Mouse (Mus musculus): ENCODE measurements around the gene Gk5. TPM values are rescaled to one million over a fixed set of nuclear protein-coding genes. Genes with fewer than 3 reads are reported as not detected.

The Gk5 gene
- polyA plus RNA-seq, 1 experiment = 2.5 TPM

- Histone ChIP-seq H3K27me3 (ENCODE audit: control insufficient read depth, insufficient read depth, low read length) (no peaks in the 10 kb centered on the region), H3K36me3 (ENCODE audit: control insufficient read depth, insufficient read depth, low read length) (peaks cover 4% of the 10 kb centered on the region; the same call in 1 of the 2 replicates), H3K4me3 (ENCODE audit: low read depth, low read length) (no peak overlapping the region), H3K4me1 (ENCODE audit: control insufficient read depth, insufficient read depth, insufficient read length, low read length) (peaks cover 1% of the 10 kb centered on the region; the same call in 1 of the 2 replicates), H3K27ac (ENCODE audit: insufficient read depth, low read depth, low read length) (no peak overlapping the region)
- no peak for TF ChIP-seq CTCF (IDR thresholded peaks at IDR 0.05; ENCODE audit: extremely low read depth, insufficient read length, insufficient replicate concordance, low read depth, low read length)
- TF ChIP-seq POLR2A (IDR thresholded peaks at IDR 0.05; ENCODE audit: low read depth, low read length) = no peak
Observed at GRCm38 (mm10) chr9:96217799-96218198, 98.6 kb downstream of the Gk5 start.

- Histone ChIP-seq H3K4me3 (ENCODE audit: low read depth, low read length) (no peak overlapping the region), H3K36me3 (ENCODE audit: control insufficient read depth, insufficient read depth, low read length) (peaks cover 4% of the 10 kb centered on the region; the same call in 1 of the 2 replicates), H3K27ac (ENCODE audit: insufficient read depth, low read depth, low read length) (no peak overlapping the region), H3K4me1 (ENCODE audit: control insufficient read depth, insufficient read depth, insufficient read length, low read length) (0 out of 2 replicates have a peak, but pooled peaks cover under 1% of the 10 kb centered on the region), H3K27me3 (ENCODE audit: control insufficient read depth, insufficient read depth, low read length) (no peaks in the 10 kb centered on the region)
- TF ChIP-seq POLR2A (IDR thresholded peaks at IDR 0.05; ENCODE audit: low read depth, low read length) (no peak), CTCF (IDR thresholded peaks at IDR 0.05; ENCODE audit: extremely low read depth, insufficient read length, insufficient replicate concordance, low read depth, low read length) (no peak)
- 93% methylated on average over 2 of the region's 2 CpGs for WGBS
Observed at GRCm38 (mm10) chr9:96219114-96219669, 100.0 kb downstream of the Gk5 start.

- H3K4me3 ChIP-seq (ENCODE audit: low read depth, low read length) = no peak overlapping the region
- no peak overlapping the region for H3K27ac ChIP-seq (ENCODE audit: insufficient read depth, low read depth, low read length)
- 0 out of 2 replicates have a peak, but pooled peaks cover 1% of the 10 kb centered on the region for H3K36me3 ChIP-seq (ENCODE audit: control insufficient read depth, insufficient read depth, low read length)
- H3K27me3 ChIP-seq (ENCODE audit: control insufficient read depth, insufficient read depth, low read length) = no peaks in the 10 kb centered on the region
- TF ChIP-seq POLR2A (IDR thresholded peaks at IDR 0.05; ENCODE audit: low read depth, low read length) (no peak), CTCF (IDR thresholded peaks at IDR 0.05; ENCODE audit: extremely low read depth, insufficient read length, insufficient replicate concordance, low read depth, low read length) (no peak)
- no peaks in the 10 kb centered on the region for H3K4me1 ChIP-seq (ENCODE audit: control insufficient read depth, insufficient read depth, insufficient read length, low read length)
Observed at GRCm38 (mm10) chr9:96220419-96220818, 101.3 kb downstream of the Gk5 start.

- H3K4me1 ChIP-seq (ENCODE audit: control insufficient read depth, insufficient read depth, insufficient read length, low read length) = no peaks in the 10 kb centered on the region
- H3K27me3 ChIP-seq (ENCODE audit: control insufficient read depth, insufficient read depth, low read length) = no peaks in the 10 kb centered on the region
- H3K27ac ChIP-seq (ENCODE audit: insufficient read depth, low read depth, low read length) = no peak overlapping the region
- WGBS = 36% methylated on average over 2 of the region's 2 CpGs
- no peak overlapping the region for H3K4me3 ChIP-seq (ENCODE audit: low read depth, low read length)
- no peaks in the 10 kb centered on the region for H3K36me3 ChIP-seq (ENCODE audit: control insufficient read depth, insufficient read depth, low read length)
- TF ChIP-seq POLR2A (IDR thresholded peaks at IDR 0.05; ENCODE audit: low read depth, low read length) (no peak), CTCF (IDR thresholded peaks at IDR 0.05; ENCODE audit: extremely low read depth, insufficient read length, insufficient replicate concordance, low read depth, low read length) (no peak)
Observed at GRCm38 (mm10) chr9:96223302-96223701, 104.1 kb downstream of the Gk5 start.

- Histone ChIP-seq H3K4me1 (ENCODE audit: control insufficient read depth, insufficient read depth, insufficient read length, low read length) (no peaks in the 10 kb centered on the region), H3K4me3 (ENCODE audit: low read depth, low read length) (no peak overlapping the region), H3K36me3 (ENCODE audit: control insufficient read depth, insufficient read depth, low read length) (0 out of 2 replicates have a peak, but pooled peaks cover 1% of the 10 kb centered on the region), H3K27me3 (ENCODE audit: control insufficient read depth, insufficient read depth, low read length) (no peaks in the 10 kb centered on the region), H3K27ac (ENCODE audit: insufficient read depth, low read depth, low read length) (no peak overlapping the region)
- TF ChIP-seq CTCF (IDR thresholded peaks at IDR 0.05; ENCODE audit: extremely low read depth, insufficient read length, insufficient replicate concordance, low read depth, low read length) (no peak), POLR2A (IDR thresholded peaks at IDR 0.05; ENCODE audit: low read depth, low read length) (no peak)
Observed at GRCm38 (mm10) chr9:96228285-96228684, 109.1 kb downstream of the Gk5 start.

- H3K4me1 ChIP-seq (ENCODE audit: control insufficient read depth, insufficient read depth, insufficient read length, low read length) = no peaks in the 10 kb centered on the region
- 89% methylated on average over 2 of the region's 2 CpGs for WGBS
- TF ChIP-seq CTCF (IDR thresholded peaks at IDR 0.05; ENCODE audit: extremely low read depth, insufficient read length, insufficient replicate concordance, low read depth, low read length) (no peak), POLR2A (IDR thresholded peaks at IDR 0.05; ENCODE audit: low read depth, low read length) (no peak)
- H3K4me3 ChIP-seq (ENCODE audit: low read depth, low read length) = no peak overlapping the region
- H3K27me3 ChIP-seq (ENCODE audit: control insufficient read depth, insufficient read depth, low read length) = no peaks in the 10 kb centered on the region
- no peak overlapping the region for H3K27ac ChIP-seq (ENCODE audit: insufficient read depth, low read depth, low read length)
- H3K36me3 ChIP-seq (ENCODE audit: control insufficient read depth, insufficient read depth, low read length) = peaks cover 3% of the 10 kb centered on the region; the same call in 1 of the 2 replicates
Observed at GRCm38 (mm10) chr9:96230271-96230670, 111.1 kb downstream of the Gk5 start.

Other genes starting within 250 kb of the Gk5 start
- 0.77 and 1.8 TPM in 2 replicates for gene Xrn1, start 164.6 kb upstream of the Gk5 start, polyA plus RNA-seq (2012; rRNA removed)
- gene Tfdp2, start 76.9 kb downstream of the Gk5 start, polyA plus RNA-seq (2012; rRNA removed) = 8.5 and 23.9 TPM in 2 replicates
- gene Atp1b3, start 245.1 kb downstream of the Gk5 start, polyA plus RNA-seq (2012; rRNA removed) = 21.5 and 23.5 TPM in 2 replicates

Measured in small intestine, adult 2 months (tissue).